Mouse (Mus musculus) C2C12 (cell line): ENCODE results near the gene Cbr4. TPM values are rescaled to one million over a fixed set of nuclear protein-coding genes. Genes with fewer than 3 reads are reported as not detected.

Source experiments
- H3K27me3 ChIP-seq: one replicate; pipeline ENCODE4 v1.6.1; 2011; ENCODE audit not compliant: control insufficient read depth, insufficient read depth, insufficient read length
- H3K36me3 ChIP-seq: one replicate; pipeline ENCODE4 v1.6.1; 2011; ENCODE audit not compliant: control insufficient read depth, insufficient read depth
- H3K4me3 ChIP-seq: one replicate; pipeline ENCODE4 v1.5.1; 2011; ENCODE audit warnings: mild to moderate bottlenecking, control low read depth; ENCODE audit not compliant: poor library complexity, insufficient read depth, severe bottlenecking
- H3K79me2 ChIP-seq: one replicate; pipeline ENCODE4 v1.6.1; 2011; ENCODE audit not compliant: control insufficient read depth, insufficient read depth
- H3K79me3 ChIP-seq: one replicate; pipeline ENCODE4 v1.6.1; 2011; ENCODE audit warnings: low read depth, control low read depth
- H3ac ChIP-seq: one replicate; pipeline ENCODE3; 2011; ENCODE audit warnings: low read depth; ENCODE audit not compliant: control insufficient read depth, insufficient read length
- CEBPB ChIP-seq: IDR thresholded peaks from one replicate; pipeline ENCODE4 v1.6.1; 2011; ENCODE audit warnings: low read depth, mild to moderate bottlenecking, control low read depth, moderate library complexity
- CTCF ChIP-seq: IDR thresholded peaks from one replicate; pipeline ENCODE4 v1.5.1; 2011; ENCODE audit not compliant: control insufficient read depth, insufficient read depth, insufficient read length
- FOSL1 ChIP-seq: IDR thresholded peaks from one replicate; pipeline ENCODE4 v1.8.0; 2011; ENCODE audit warnings: mild to moderate bottlenecking, low read length; ENCODE audit not compliant: poor library complexity, insufficient read depth, severe bottlenecking
- MAX ChIP-seq: IDR thresholded peaks from one replicate; pipeline ENCODE4 v1.6.1; 2011; ENCODE audit warnings: mild to moderate bottlenecking, control low read depth
- MYOD1 ChIP-seq: IDR thresholded peaks from one replicate; pipeline ENCODE4 v1.6.1; 2011; ENCODE audit warnings: low read depth; ENCODE audit not compliant: control insufficient read depth, insufficient read length
- MYOG ChIP-seq: IDR thresholded peaks from one replicate; pipeline ENCODE4 v1.6.1; 2011; ENCODE audit not compliant: control insufficient read depth, insufficient read length; ENCODE audit errors: extremely low read depth
- USF1 ChIP-seq: IDR thresholded peaks from one replicate; pipeline ENCODE4 v1.6.1; 2011; ENCODE audit warnings: low read depth, mild to moderate bottlenecking, control low read depth, moderate library complexity
- polyA plus RNA-seq: library from polyadenylated mRNA; unstranded; fragments of >200 nt; fragmentation: generic; extraction: Trizol; gene quantifications from one replicate; pipeline ENCODE4 v1.2.1, GENCODE M21; 2012; ENCODE audit warnings: missing spikeins

Gene Cbr4
- polyA plus RNA-seq, 1 experiment = 7.9 TPM

DNA sequence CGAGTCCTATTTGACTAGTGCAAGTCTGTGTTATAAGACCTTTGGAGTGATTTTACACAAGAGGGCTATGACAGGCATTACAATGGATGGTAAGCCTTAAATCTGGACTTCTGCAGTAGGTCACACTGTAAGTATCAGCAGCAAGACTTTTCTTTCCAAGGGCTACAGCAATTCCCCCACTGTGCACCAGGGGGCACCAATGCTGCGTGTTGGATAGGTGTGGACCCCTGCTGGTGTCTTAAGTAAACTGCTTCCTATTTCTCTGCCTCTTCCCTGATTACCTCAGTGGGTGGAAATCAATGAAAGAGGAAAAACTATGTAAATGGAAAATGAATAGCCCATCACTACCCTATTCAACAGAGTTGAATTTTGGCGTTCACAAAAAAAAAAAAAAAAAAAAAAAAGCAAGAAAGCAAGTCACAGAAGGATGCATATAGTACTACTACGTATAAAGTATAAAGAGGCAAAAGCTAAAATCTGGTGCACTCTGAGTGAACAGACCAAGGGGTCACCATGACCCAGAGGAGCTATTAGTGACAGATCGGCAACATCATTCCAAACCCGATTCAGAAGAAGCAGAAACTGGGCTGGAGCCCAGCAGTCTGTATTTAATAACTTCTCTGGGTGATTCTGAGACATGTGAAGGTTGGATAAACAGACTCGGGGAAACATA lies 52.4 kb downstream of the Cbr4 start:
- Histone ChIP-seq H3K79me2 (no peaks in the 10 kb centered on the region), H3K4me3 (no peak overlapping the region), H3K36me3 (peaks cover 53% of the 10 kb centered on the region), H3K79me3 (peaks cover 2% of the 10 kb centered on the region), H3K27me3 (no peaks in the 10 kb centered on the region), H3ac (no peak overlapping the region)
- peak; percentile 97 for TF ChIP-seq CTCF
- no peak for TF ChIP-seq CEBPB

DNA sequence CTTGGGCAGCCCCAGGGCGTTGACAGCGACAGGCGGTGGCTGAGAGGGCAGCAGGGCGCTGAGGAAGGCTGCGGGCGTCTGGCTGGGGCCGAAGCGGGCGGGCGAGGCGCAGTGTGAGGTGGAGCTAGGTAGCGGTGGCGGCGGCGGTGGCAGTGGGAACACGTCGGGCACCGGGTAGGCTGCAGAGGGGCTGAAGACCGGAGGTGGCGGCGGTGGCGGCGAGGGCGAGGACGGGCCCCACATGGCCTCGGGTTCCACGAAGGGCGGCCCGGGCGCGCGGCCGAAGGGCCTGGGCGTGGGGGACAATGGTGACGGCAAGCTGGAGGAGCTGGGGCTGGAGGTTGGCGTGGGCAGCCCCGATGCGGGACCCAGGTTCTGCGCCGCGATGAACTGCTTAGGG lies 62.1 kb downstream of the Cbr4 start:
- Histone ChIP-seq H3K79me2 (no peaks in the 10 kb centered on the region), H3K79me3 (peaks cover 4% of the 10 kb centered on the region), H3ac (no peak overlapping the region), H3K27me3 (no peaks in the 10 kb centered on the region), H3K4me3 (no peak overlapping the region), H3K36me3 (peaks cover 66% of the 10 kb centered on the region)
- no peak for TF ChIP-seq MAX
- no peak for TF ChIP-seq MYOG
- TF ChIP-seq FOSL1 = no peak
- no peak for TF ChIP-seq MYOD1
- TF ChIP-seq CTCF = no peak
- no peak for TF ChIP-seq USF1
- TF ChIP-seq CEBPB = no peak

DNA sequence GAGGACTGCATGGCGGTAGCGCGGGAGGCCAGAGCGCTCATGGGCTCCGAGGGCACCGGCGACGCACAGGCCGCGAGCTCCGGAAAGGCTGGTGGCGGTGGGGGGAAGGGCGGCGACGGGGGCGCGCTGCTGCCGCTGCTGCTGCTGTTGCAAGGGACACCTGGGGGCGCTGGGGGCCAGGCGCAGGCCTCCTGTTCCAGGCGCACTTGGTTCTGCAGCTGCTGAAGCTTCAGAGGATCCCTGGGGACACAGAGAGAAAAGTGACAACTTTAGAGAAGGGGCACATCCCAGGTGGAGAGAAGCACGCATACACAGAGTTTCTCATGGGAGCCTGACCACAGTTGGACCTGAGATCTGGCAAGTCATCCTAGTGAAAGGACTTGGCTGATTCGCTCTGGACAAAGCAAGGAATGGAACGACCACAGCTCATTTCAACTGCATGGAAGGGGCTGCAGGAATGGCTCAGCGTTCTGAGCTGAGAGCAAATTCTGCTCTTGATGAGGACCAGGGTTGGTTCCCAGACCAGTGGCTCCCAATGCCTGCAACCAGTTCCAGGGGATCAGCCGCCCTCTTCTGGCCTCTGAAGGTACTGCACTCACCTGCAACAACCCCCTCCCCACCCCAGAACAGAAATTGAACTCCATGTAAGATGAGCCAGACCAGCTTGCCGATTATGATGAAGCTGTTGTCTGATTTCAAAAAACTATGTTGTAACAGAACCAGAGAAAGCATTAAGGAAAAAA lies 62.6 kb downstream of the Cbr4 start:
- Histone ChIP-seq H3K4me3 (no peak overlapping the region), H3ac (no peak overlapping the region), H3K36me3 (peaks cover 62% of the 10 kb centered on the region), H3K79me3 (peaks cover 4% of the 10 kb centered on the region), H3K79me2 (no peaks in the 10 kb centered on the region), H3K27me3 (no peaks in the 10 kb centered on the region)
- TF ChIP-seq CTCF = no peak

DNA sequence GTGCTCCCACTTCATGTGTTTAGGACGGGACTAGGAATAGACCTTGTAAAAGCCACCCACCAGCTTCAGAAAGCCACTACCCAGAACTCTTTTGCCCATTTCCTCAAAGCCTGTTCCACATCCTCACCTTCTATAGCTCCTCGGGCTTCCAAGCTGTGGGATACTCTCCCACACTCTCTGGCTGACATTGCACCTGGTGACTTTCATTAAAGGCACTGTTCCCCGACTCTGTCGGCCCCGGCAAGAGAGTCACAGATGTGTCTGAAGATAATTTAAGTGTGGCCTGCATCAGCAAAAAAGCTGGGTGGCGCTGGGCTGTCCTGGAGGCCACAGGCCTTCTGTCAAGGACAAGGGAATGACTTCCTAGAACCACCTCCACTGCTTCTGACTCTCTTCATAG lies 64.7 kb downstream of the Cbr4 start:
- Histone ChIP-seq H3K4me3 (no peak overlapping the region), H3K79me2 (no peaks in the 10 kb centered on the region), H3K79me3 (peaks cover 4% of the 10 kb centered on the region), H3K36me3 (peaks cover 46% of the 10 kb centered on the region), H3ac (no peak overlapping the region), H3K27me3 (no peaks in the 10 kb centered on the region)
- no peak for TF ChIP-seq CTCF
- TF ChIP-seq MYOD1 = no peak
- TF ChIP-seq USF1 = no peak

DNA sequence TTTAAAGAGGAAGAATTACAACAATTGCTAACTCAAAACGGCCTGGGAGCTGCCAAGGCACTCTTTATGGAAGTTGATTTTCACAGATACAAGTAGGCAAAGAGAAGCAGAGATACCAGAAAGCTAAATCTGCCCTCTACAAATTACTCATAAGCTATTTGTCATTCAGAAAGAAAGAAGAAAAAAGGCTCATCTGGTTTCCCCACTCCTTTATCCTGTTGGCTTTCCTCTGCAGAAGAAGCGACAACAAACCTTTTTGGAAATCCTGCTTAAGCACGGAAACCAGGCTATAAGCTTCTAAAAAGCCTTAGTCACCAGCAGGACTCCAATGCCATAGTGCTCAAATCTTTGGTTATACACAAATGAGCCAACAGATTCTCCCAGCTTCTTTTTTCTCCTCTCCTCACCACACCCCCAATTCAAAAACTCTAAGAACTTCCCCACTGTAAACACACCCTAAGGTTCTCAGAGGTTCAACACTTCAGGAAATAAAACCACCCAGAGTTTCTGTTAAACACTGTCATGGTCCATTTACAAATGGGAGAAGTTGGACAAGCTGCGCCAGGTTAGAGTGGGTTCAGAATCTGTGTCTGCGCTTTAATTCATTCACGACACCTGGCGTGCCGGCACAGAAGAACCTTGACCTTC lies 65.3 kb downstream of the Cbr4 start:
- H3K79me2 ChIP-seq = no peaks in the 10 kb centered on the region
- H3K27me3 ChIP-seq = no peaks in the 10 kb centered on the region
- H3K36me3 ChIP-seq = peaks cover 43% of the 10 kb centered on the region
- TF ChIP-seq CTCF (no peak), MAX (no peak), CEBPB (no peak), MYOG (no peak), USF1 (no peak), FOSL1 (no peak), MYOD1 (no peak)
- no peak overlapping the region for H3ac ChIP-seq
- no peak overlapping the region for H3K4me3 ChIP-seq
- H3K79me3 ChIP-seq = peaks cover 4% of the 10 kb centered on the region

DNA sequence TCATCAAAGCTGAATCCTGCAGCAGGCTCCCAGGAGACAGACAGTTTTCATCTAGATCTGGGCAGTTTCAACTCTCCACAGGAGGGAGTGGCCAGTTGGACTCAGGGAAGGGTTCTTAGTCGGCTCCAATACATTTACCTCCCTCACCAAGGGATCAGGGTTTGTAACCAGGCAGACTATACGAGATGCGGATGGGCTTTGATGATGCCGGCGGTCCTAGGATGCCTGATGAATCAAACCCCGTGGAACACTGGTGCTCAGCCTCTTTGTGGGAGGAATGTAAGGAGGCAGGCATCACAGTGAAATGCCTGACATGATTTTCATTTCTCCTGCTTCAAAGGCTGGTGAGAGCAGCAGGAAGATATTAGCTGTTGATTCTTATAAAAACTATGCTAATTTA lies 67.8 kb downstream of the Cbr4 start:
- Histone ChIP-seq H3K27me3 (no peaks in the 10 kb centered on the region), H3ac (no peak overlapping the region)
- no peak for TF ChIP-seq FOSL1
- no peak for TF ChIP-seq CEBPB
- no peak for TF ChIP-seq MAX
- no peak for TF ChIP-seq MYOD1
- TF ChIP-seq MYOG = no peak

More for the DNA sequence above, 67.8 kb downstream of the Cbr4 start:
- Histone ChIP-seq H3K79me2 (peaks cover 8% of the 10 kb centered on the region), H3K4me3 (no peak overlapping the region), H3K79me3 (peaks cover 4% of the 10 kb centered on the region), H3K36me3 (peaks cover 40% of the 10 kb centered on the region)
